In genomic region chr12:108231901-108232300, GRCm38 (mm10) we compare ENCODE assay signal across 15 mouse cellular contexts. TPM values are rescaled to one million over a fixed set of nuclear protein-coding genes. Genes with fewer than 3 reads are reported as not detected.
DNase-seq lines count a peak whose midpoint lies in the region; ATAC-seq and TF ChIP-seq lines count a peak whose summit lies in the region.
"Had no signal": no experiment of that assay in that cellular context is flagged by ENCODE, and none has a peak within 500 bp of the region (broad histone marks: within the 10 kb centered on the region; RNA-seq: fewer than 3 reads in every experiment).

No protein-coding gene starts in this region.

- peaks cover 31% of the 10 kb centered on the region for H3K4me1 ChIP-seq in forebrain, embryonic 15.5 days
- peaks cover 52% of the 10 kb centered on the region for H3K4me1 ChIP-seq in midbrain, embryonic 12.5 days

- 0 out of 2 replicates have a peak overlapping the region, but pooled peaks have one; percentile 3 for H3K4me2 ChIP-seq in forebrain, embryonic 15.5 days (replicated peaks)
- no peak overlapping the region for H3K4me2 ChIP-seq in midbrain, embryonic 12.5 days (replicated peaks)
- H3K4me2 ChIP-seq: heart, embryonic 12.5 days; liver, embryonic 15.5 days; stomach, embryonic 15.5 days had no signal

- no peak overlapping the region for H3K9ac ChIP-seq in forebrain, embryonic 15.5 days (replicated peaks)
- H3K9ac ChIP-seq in midbrain, embryonic 12.5 days (replicated peaks): 0 out of 2 replicates have a peak overlapping the region, but pooled peaks have one; percentile 37
- H3K9ac ChIP-seq: heart, embryonic 12.5 days; liver, embryonic 15.5 days; stomach, embryonic 15.5 days had no signal

- no peak for TF ChIP-seq POLR2A in brain, embryonic 14.5 days (IDR thresholded peaks at IDR 0.05; ENCODE audit: borderline replicate concordance, extremely low read depth, insufficient read depth, insufficient read length, poor library complexity, severe bottlenecking)

- intact Hi-C loops in heart, postnatal 25 days (cut with DNase I): no loop called here

- no peaks in the 10 kb centered on the region for H3K9me3 ChIP-seq in forebrain, embryonic 15.5 days
- no peaks in the 10 kb centered on the region for H3K9me3 ChIP-seq in midbrain, embryonic 12.5 days
- H3K9me3 ChIP-seq: heart, embryonic 12.5 days; liver, embryonic 15.5 days; stomach, embryonic 15.5 days had no signal

- no peak overlapping the region for H3K4me3 ChIP-seq in forebrain, embryonic 15.5 days
- no peak overlapping the region for H3K4me3 ChIP-seq in midbrain, embryonic 12.5 days
- H3K4me3 ChIP-seq: heart, embryonic 12.5 days; liver, embryonic 15.5 days; stomach, embryonic 15.5 days had no signal

- 31% methylated on average over 9 of the region's 9 CpGs for WGBS in forebrain, embryonic 15.5 days
- WGBS in midbrain, embryonic 12.5 days: 39% methylated on average over 9 of the region's 9 CpGs

- 0 out of 2 replicates have a peak, but pooled peaks have one; percentile 11 for ATAC-seq in forebrain, embryonic 15.5 days (replicated peaks)
- ATAC-seq in midbrain, embryonic 12.5 days (ENCODE audit: low FRiP score, low read depth): no peak
- ATAC-seq: inflammation-experienced regulatory T-cells, adult 6 months had no signal

- TF ChIP-seq CTCF in brain, embryonic 14.5 days (IDR thresholded peaks at IDR 0.05; ENCODE audit: borderline replicate concordance, extremely low read depth, insufficient read depth, insufficient read length): no peak

- no peaks in the 10 kb centered on the region for H3K36me3 ChIP-seq in forebrain, embryonic 15.5 days
- H3K36me3 ChIP-seq in midbrain, embryonic 12.5 days: no peaks in the 10 kb centered on the region
- H3K36me3 ChIP-seq: heart, embryonic 12.5 days; liver, embryonic 15.5 days; stomach, embryonic 15.5 days had no signal

- peak overlapping the region; percentile 51 for H3K27ac ChIP-seq in forebrain, embryonic 15.5 days (replicated peaks)
- H3K27ac ChIP-seq in midbrain, embryonic 12.5 days (replicated peaks): peak overlapping the region; percentile 61
- H3K27ac ChIP-seq: liver, embryonic 15.5 days; macrophage; stomach, embryonic 15.5 days had no signal

- H3K27me3 ChIP-seq in forebrain, embryonic 15.5 days: no peaks in the 10 kb centered on the region
- no peaks in the 10 kb centered on the region for H3K27me3 ChIP-seq in midbrain, embryonic 12.5 days
- H3K27me3 ChIP-seq: CH12.LX; heart, embryonic 12.5 days; liver, embryonic 15.5 days; stomach, embryonic 15.5 days had no signal

- peak; percentile 82 for DNase-seq in MN1 (ENCODE audit: low spot score)
- peak; percentile 72 for DNase-seq in brain, embryonic 14.5 days (ENCODE audit: low read depth)
- no peak for DNase-seq in heart, postnatal 25 days (ENCODE audit: low spot score)
- no peak for DNase-seq in left cerebral cortex, adult 8-10 months (ENCODE audit: low spot score in 2 of 2)
- no peak for DNase-seq in spleen, postnatal 10 days (ENCODE audit: low spot score in 2 of 2)
- DNase-seq: adrenal gland, adult 8-10 months; right cerebral cortex, postnatal 25 days had no signal

RNA-seq across cellular contexts. Expression of gene Ccdc85c, which starts 43.3 kb away (rescaled TPM):
- polyA plus RNA-seq in brain, embryonic 14.5 days (2012; rRNA removed): 34.0 and 48.9 TPM in 2 replicates
- 14.3 and 16.3 TPM in 2 replicates for polyA plus RNA-seq in forebrain, embryonic 15.5 days (2015; fragmentation: Nextera tagmentation; extraction: Ambion mirVana)
- 17.0 and 21.6 TPM in 2 replicates for polyA plus RNA-seq in midbrain, embryonic 12.5 days (2016; fragmentation: Nextera tagmentation; extraction: Ambion mirVana)
- 10 to 100 TPM; 36.4 to 40.9 TPM for total RNA-seq in heart, postnatal 25 days (2021)
- total RNA-seq in left cerebral cortex, adult 8-10 months (2022): 10 to 100 TPM; 71.7 to 85.8 (median 80.1) TPM

RNA-seq across cellular contexts. Expression of gene Ccnk, which starts 52.5 kb away (rescaled TPM):
- 28.2 and 41.3 TPM in 2 replicates for polyA plus RNA-seq in brain, embryonic 14.5 days (2012; rRNA removed)
- polyA plus RNA-seq in forebrain, embryonic 15.5 days (2015; fragmentation: Nextera tagmentation; extraction: Ambion mirVana): 3.3 and 3.7 TPM in 2 replicates
- polyA plus RNA-seq in midbrain, embryonic 12.5 days (2016; fragmentation: Nextera tagmentation; extraction: Ambion mirVana): 3.8 and 4.0 TPM in 2 replicates
- 10 to 100 TPM; 28.0 to 28.9 TPM for total RNA-seq in heart, postnatal 25 days (2021)
- 10 to 100 TPM; 25.9 to 30.3 (median 28.2) TPM for total RNA-seq in left cerebral cortex, adult 8-10 months (2022)

RNA-seq across cellular contexts. Expression of gene Setd3, which starts 52.8 kb away (rescaled TPM):
- polyA plus RNA-seq in brain, embryonic 14.5 days (2012; rRNA removed): 65.5 and 72.6 TPM in 2 replicates
- polyA plus RNA-seq in forebrain, embryonic 15.5 days (2015; fragmentation: Nextera tagmentation; extraction: Ambion mirVana): 98.3 and 108 TPM in 2 replicates
- polyA plus RNA-seq in midbrain, embryonic 12.5 days (2016; fragmentation: Nextera tagmentation; extraction: Ambion mirVana): 97.7 and 99.4 TPM in 2 replicates
- 10 to 100 TPM; 82.0 to 89.7 TPM for total RNA-seq in heart, postnatal 25 days (2021)
- total RNA-seq in left cerebral cortex, adult 8-10 months (2022): 100 to 1,000 TPM; 184 to 213 (median 200) TPM

Comparison
In these comparisons a context has a peak if more than half of its experiments do, and no peak if none do; other contexts are left out.
1. DNase-seq: peak in MN1 (single experiment) and brain, embryonic 14.5 days (single experiment); none in heart, postnatal 25 days (single experiment), left cerebral cortex, adult 8-10 months (0 of 2) and spleen, postnatal 10 days (0 of 2).